In the genomic region with DNA sequence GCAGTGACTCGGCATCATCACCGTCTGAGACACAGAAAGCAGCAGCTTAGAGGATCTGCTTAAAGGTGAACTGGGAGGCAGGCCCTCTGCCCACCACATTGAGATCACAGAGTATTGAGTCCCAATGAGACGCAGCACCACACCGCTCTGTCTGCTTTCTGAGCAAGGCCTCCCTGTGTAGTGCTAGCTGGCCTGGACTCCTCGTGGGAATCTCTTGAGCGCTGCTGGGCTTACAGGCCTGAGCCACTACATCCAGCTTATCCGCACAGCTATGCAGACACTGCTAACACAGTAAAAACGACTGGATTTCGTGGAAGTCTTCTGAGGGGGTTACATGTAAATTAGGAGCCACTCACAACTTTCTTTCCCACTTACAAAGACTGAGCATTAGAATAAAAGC, we compare ENCODE assay signal across 11 mouse cellular contexts.
DNase-seq lines count a peak whose midpoint lies in the region; ATAC-seq and TF ChIP-seq lines count a peak whose summit lies in the region.
"Had no signal": no experiment of that assay in that cellular context is flagged by ENCODE, and none has a peak within 500 bp of the region (broad histone marks: within the 10 kb centered on the region; RNA-seq: fewer than 3 reads in every experiment).

No protein-coding gene starts in this region.

- H3K4me1 ChIP-seq in forebrain, embryonic 14.5 days (ENCODE audit: control insufficient read depth, insufficient read depth, low read length) = peaks cover 10% of the 10 kb centered on the region
- H3K4me1 ChIP-seq in forebrain, embryonic 10.5 days = peaks cover 13% of the 10 kb centered on the region
- H3K4me1 ChIP-seq in kidney, postnatal 0 days (replicated peaks; ENCODE audit: insufficient read depth, low read length) = peaks cover 14% of the 10 kb centered on the region
- H3K4me1 ChIP-seq in kidney, embryonic 15.5 days = peaks cover 28% of the 10 kb centered on the region
- peaks cover 41% of the 10 kb centered on the region for H3K4me1 ChIP-seq in bone marrow macrophage, adult 2 months (ENCODE audit: control insufficient read depth, insufficient read depth, low read length)
- H3K4me1 ChIP-seq in heart, embryonic 15.5 days (replicated peaks) = peaks cover 43% of the 10 kb centered on the region
- peaks cover 8% of the 10 kb centered on the region; the same call in 1 of the 2 replicates for H3K4me1 ChIP-seq in liver, embryonic 11.5 days (replicated peaks; ENCODE audit: control insufficient read depth, insufficient read depth, low read length)

- no peaks in the 10 kb centered on the region for H3K27me3 ChIP-seq in forebrain, embryonic 14.5 days (replicated peaks; ENCODE audit: control insufficient read depth, insufficient read depth, low read length)
- no peaks in the 10 kb centered on the region for H3K27me3 ChIP-seq in forebrain, embryonic 10.5 days (ENCODE audit: poor library complexity, severe bottlenecking)
- no peaks in the 10 kb centered on the region for H3K27me3 ChIP-seq in kidney, postnatal 0 days (ENCODE audit: insufficient read depth, low read length)
- H3K27me3 ChIP-seq in kidney, embryonic 15.5 days = no peaks in the 10 kb centered on the region
- no peaks in the 10 kb centered on the region for H3K27me3 ChIP-seq in heart, embryonic 15.5 days
- no peaks in the 10 kb centered on the region for H3K27me3 ChIP-seq in liver, embryonic 11.5 days (replicated peaks; ENCODE audit: control insufficient read depth, insufficient read depth, low read length)

- 89% methylated on average over 9 of the region's 9 CpGs for WGBS in forebrain, embryonic 14.5 days
- WGBS in forebrain, embryonic 10.5 days = 94% methylated on average over 9 of the region's 9 CpGs
- WGBS in kidney, postnatal 0 days = 87% methylated on average over 9 of the region's 9 CpGs
- WGBS in kidney, embryonic 15.5 days = 91% methylated on average over 9 of the region's 9 CpGs
- 52% methylated on average over 9 of the region's 9 CpGs for WGBS in heart, embryonic 15.5 days
- 82% methylated on average over 9 of the region's 9 CpGs for WGBS in liver, embryonic 11.5 days

- no peak for DNase-seq in forebrain, embryonic 14.5 days (ENCODE audit: low spot score)
- no peak for DNase-seq in forebrain, embryonic 10.5 days (ENCODE audit: extremely low spot score, low spot score)
- no peak for DNase-seq in kidney, postnatal 0 days (ENCODE audit: low spot score)
- no peak for DNase-seq in liver, embryonic 11.5 days (ENCODE audit: low spot score)
- no peak for DNase-seq in adipocyte (ENCODE audit: low spot score)
- DNase-seq: adrenal gland, postnatal 25 days; embryo, embryonic 11 days had no signal

- H3K4me2 ChIP-seq in forebrain, embryonic 14.5 days (ENCODE audit: low read length) = no peak overlapping the region
- no peak overlapping the region for H3K4me2 ChIP-seq in kidney, postnatal 0 days (ENCODE audit: low read length)
- no peak overlapping the region for H3K4me2 ChIP-seq in kidney, embryonic 15.5 days
- H3K4me2 ChIP-seq in heart, embryonic 15.5 days = peak overlapping the region; percentile 43
- H3K4me2 ChIP-seq in liver, embryonic 11.5 days = no peak overlapping the region

- H3K9me3 ChIP-seq in forebrain, embryonic 14.5 days (replicated peaks; ENCODE audit: control insufficient read depth, low read length) = no peaks in the 10 kb centered on the region
- H3K9me3 ChIP-seq in forebrain, embryonic 10.5 days = no peaks in the 10 kb centered on the region; the same call in 1 of the 2 replicates
- H3K9me3 ChIP-seq in kidney, postnatal 0 days (replicated peaks; ENCODE audit: low read length) = no peaks in the 10 kb centered on the region
- no peaks in the 10 kb centered on the region for H3K9me3 ChIP-seq in kidney, embryonic 15.5 days (replicated peaks)
- H3K9me3 ChIP-seq in heart, embryonic 15.5 days (replicated peaks) = no peaks in the 10 kb centered on the region
- no peaks in the 10 kb centered on the region for H3K9me3 ChIP-seq in liver, embryonic 11.5 days (ENCODE audit: control insufficient read depth, low read length)

- H3K4me3 ChIP-seq in forebrain, embryonic 14.5 days (ENCODE audit: low read depth, low read length) = no peak overlapping the region
- no peak overlapping the region for H3K4me3 ChIP-seq in forebrain, embryonic 10.5 days
- no peak overlapping the region for H3K4me3 ChIP-seq in kidney, postnatal 0 days (replicated peaks; ENCODE audit: low read depth, low read length)
- H3K4me3 ChIP-seq in kidney, embryonic 15.5 days (replicated peaks) = no peak overlapping the region
- peak overlapping the region; percentile 10; the same call in 1 of the 2 replicates for H3K4me3 ChIP-seq in bone marrow macrophage, adult 2 months (ENCODE audit: insufficient read depth, low read length)
- H3K4me3 ChIP-seq in heart, embryonic 15.5 days = no peak overlapping the region
- H3K4me3 ChIP-seq in liver, embryonic 11.5 days (ENCODE audit: low read depth, low read length) = no peak overlapping the region
- H3K4me3 ChIP-seq: myocyte had no signal

- TF ChIP-seq POLR2A in bone marrow macrophage, adult 2 months (IDR thresholded peaks at IDR 0.05; ENCODE audit: borderline replicate concordance, low read depth, low read length) = no peak

- no peak overlapping the region for H3K9ac ChIP-seq in forebrain, embryonic 14.5 days (ENCODE audit: low read length)
- no peak overlapping the region for H3K9ac ChIP-seq in kidney, postnatal 0 days (ENCODE audit: low read depth, low read length)
- no peak overlapping the region for H3K9ac ChIP-seq in kidney, embryonic 15.5 days
- no peak overlapping the region for H3K9ac ChIP-seq in heart, embryonic 15.5 days
- H3K9ac ChIP-seq in liver, embryonic 11.5 days (ENCODE audit: low read depth, low read length) = no peak overlapping the region

- no peak for ATAC-seq in forebrain, embryonic 14.5 days
- ATAC-seq in kidney, postnatal 0 days (replicated peaks; ENCODE audit: low FRiP score, low read depth) = no peak
- ATAC-seq in kidney, embryonic 15.5 days (replicated peaks; ENCODE audit: low FRiP score) = no peak
- peak; percentile 68 for ATAC-seq in heart, embryonic 15.5 days (replicated peaks; ENCODE audit: insufficient number of reproducible peaks, insufficient read depth, low FRiP score, low read depth)
- ATAC-seq in liver, embryonic 11.5 days (replicated peaks; ENCODE audit: low FRiP score) = no peak

- peaks cover 32% of the 10 kb centered on the region for H3K36me3 ChIP-seq in forebrain, embryonic 14.5 days (ENCODE audit: control insufficient read depth, insufficient read depth, low read length)
- peaks cover 43% of the 10 kb centered on the region for H3K36me3 ChIP-seq in forebrain, embryonic 10.5 days (replicated peaks)
- H3K36me3 ChIP-seq in kidney, postnatal 0 days (ENCODE audit: insufficient read depth, low read length) = peaks cover 11% of the 10 kb centered on the region
- peaks cover 49% of the 10 kb centered on the region for H3K36me3 ChIP-seq in kidney, embryonic 15.5 days
- peaks cover 24% of the 10 kb centered on the region for H3K36me3 ChIP-seq in heart, embryonic 15.5 days
- peaks cover 11% of the 10 kb centered on the region; the same call in 1 of the 2 replicates for H3K36me3 ChIP-seq in liver, embryonic 11.5 days (ENCODE audit: control insufficient read depth, insufficient read depth, low read length)

- no peak for TF ChIP-seq CTCF in kidney, postnatal 0 days (IDR thresholded peaks at IDR 0.05; ENCODE audit: low read depth)
- no peak for TF ChIP-seq CTCF in bone marrow macrophage, adult 2 months (IDR thresholded peaks at IDR 0.05; ENCODE audit: low read depth, low read length)

- 0 out of 2 replicates have a peak overlapping the region, but pooled peaks have one; percentile 22 for H3K27ac ChIP-seq in forebrain, embryonic 14.5 days (ENCODE audit: low read depth, low read length)
- H3K27ac ChIP-seq in forebrain, embryonic 10.5 days = no peak overlapping the region
- peak overlapping the region; percentile 36; the same call in 1 of the 2 replicates for H3K27ac ChIP-seq in kidney, postnatal 0 days
- no peak overlapping the region for H3K27ac ChIP-seq in kidney, embryonic 15.5 days
- peak overlapping the region; percentile 75 for H3K27ac ChIP-seq in bone marrow macrophage, adult 2 months (ENCODE audit: insufficient read depth, low read depth, low read length)
- H3K27ac ChIP-seq in heart, embryonic 15.5 days = peak overlapping the region; percentile 95
- no peak overlapping the region for H3K27ac ChIP-seq in liver, embryonic 11.5 days (ENCODE audit: low read depth, low read length)

Comparison
In these comparisons a context has a peak if more than half of its experiments do, and no peak if none do; other contexts are left out.
1. H3K27ac ChIP-seq: peak in forebrain, embryonic 14.5 days (single experiment), kidney, postnatal 0 days (single experiment), bone marrow macrophage, adult 2 months (single experiment) and heart, embryonic 15.5 days (single experiment); none in forebrain, embryonic 10.5 days (single experiment), kidney, embryonic 15.5 days (single experiment) and liver, embryonic 11.5 days (single experiment).